In genomic region chr12:93188940-93189339, GRCm38 (mm10) we compare ENCODE assay signal across 18 mouse cellular contexts.
DNase-seq lines count a peak whose midpoint lies in the region; ATAC-seq and TF ChIP-seq lines count a peak whose summit lies in the region.
"Had no signal": no experiment of that assay in that cellular context is flagged by ENCODE, and none has a peak within 500 bp of the region (broad histone marks: within the 10 kb centered on the region; RNA-seq: fewer than 3 reads in every experiment).

No protein-coding gene starts in this region.

- no peaks in the 10 kb centered on the region for H3K9me3 ChIP-seq in lung, postnatal 0 days (ENCODE audit: low read length)

- no peaks in the 10 kb centered on the region for H3K27me3 ChIP-seq in lung, postnatal 0 days (replicated peaks; ENCODE audit: insufficient read depth, low read length)
- H3K27me3 ChIP-seq: CH12.LX, Patski had no signal

- peak; percentile 57 for DNase-seq in lung, postnatal 0 days (ENCODE audit: low spot score)
- no peak for DNase-seq in lung, adult 2 months
- DNase-seq: adrenal gland, adult 2 months; adrenal gland, adult 8-10 months; adrenal gland, postnatal 10 days; adrenal gland, postnatal 14 days; adrenal gland, postnatal 25 days; adrenal gland, postnatal 36 days; B cell, adult 2 months; cerebellum, adult 11 months; cerebellum, adult 11-12 months; cerebellum, adult 18-20 months; cerebellum, adult 2 months had no signal

- 33% methylated on average over 1 of the region's 1 CpGs for WGBS in lung, postnatal 0 days
- 43% methylated on average over 1 of the region's 1 CpGs for WGBS in lung, adult 2 months

- H3K4me3 ChIP-seq in lung, postnatal 0 days (ENCODE audit: low read depth, low read length) = no peak overlapping the region
- no peak overlapping the region for H3K4me3 ChIP-seq in lung, adult 2 months (replicated peaks; ENCODE audit: extremely low read depth, low read depth, low read length)

- peak; percentile 61; the same call in 1 of the 2 replicates for TF ChIP-seq EP300 in lung, postnatal 0 days (IDR thresholded peaks at IDR 0.05)

- no peaks in the 10 kb centered on the region for H3K36me3 ChIP-seq in lung, postnatal 0 days (ENCODE audit: insufficient read depth, low read length)
- H3K36me3 ChIP-seq: G1E had no signal

- peak; percentile 71 for ATAC-seq in lung, postnatal 0 days
- ATAC-seq: activated CD4-positive, CD25-positive, alpha-beta regulatory T cell, adult 4 months; CD4-positive, CD25-positive, alpha-beta regulatory T cell, adult 4 months; Patski had no signal

- no peak overlapping the region for H3K4me2 ChIP-seq in lung, postnatal 0 days (replicated peaks; ENCODE audit: low read depth, low read length)

- H3K9ac ChIP-seq in lung, postnatal 0 days (replicated peaks; ENCODE audit: low read depth) = no peak overlapping the region

- no peak for TF ChIP-seq CTCF in lung, postnatal 0 days (IDR thresholded peaks at IDR 0.05)
- no peak for TF ChIP-seq CTCF in lung, adult 2 months (IDR thresholded peaks at IDR 0.05; ENCODE audit: insufficient read depth, low read length)

- no peak overlapping the region for H3K27ac ChIP-seq in lung, postnatal 0 days (ENCODE audit: low read length)

- no peak for TF ChIP-seq POLR2A in lung, adult 2 months (IDR thresholded peaks at IDR 0.05; ENCODE audit: borderline replicate concordance, extremely low read depth, low read depth, low read length)

- H3K4me1 ChIP-seq in lung, postnatal 0 days (ENCODE audit: insufficient read depth, low read depth, low read length) = no peaks in the 10 kb centered on the region
- no peaks in the 10 kb centered on the region for H3K4me1 ChIP-seq in lung, adult 2 months (ENCODE audit: control insufficient read depth, insufficient read depth, low read length)
